Mouse (Mus musculus) ES-CJ7 (cell line): ENCODE measurements at regions not wholly inside any gene's neighbourhood (a gene's known extent, or its start where the extent isn't known, plus 50 kb on each side); places are given as distances from the start of the nearest gene placed in this dataset.

Experiments used
- DNase-seq: peaks from one replicate; pipeline ENCODE4 v3.0.0; 2011; ENCODE audit warnings: low read depth, low spot score

DNA sequence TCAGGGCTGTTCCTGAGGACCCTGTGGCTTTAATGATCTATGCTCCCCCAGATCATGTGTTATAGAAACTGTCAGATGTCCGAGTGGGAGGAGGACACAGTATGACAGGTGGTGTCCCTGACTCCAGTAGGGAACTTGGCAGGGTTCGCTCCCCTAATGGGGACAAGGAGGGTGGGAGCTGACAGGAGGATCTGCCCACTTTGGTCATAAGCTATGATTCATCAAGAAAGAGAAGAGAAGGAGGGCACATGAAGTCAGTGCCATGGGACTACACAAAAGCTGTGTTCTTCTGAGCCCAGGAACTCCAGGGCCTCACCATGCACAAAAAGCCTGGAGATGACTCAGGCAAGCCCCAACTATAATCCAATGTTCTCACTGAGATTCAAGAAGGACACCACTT is 162.2 kb upstream of the Brinp1 start:
- no peak for DNase-seq

DNA sequence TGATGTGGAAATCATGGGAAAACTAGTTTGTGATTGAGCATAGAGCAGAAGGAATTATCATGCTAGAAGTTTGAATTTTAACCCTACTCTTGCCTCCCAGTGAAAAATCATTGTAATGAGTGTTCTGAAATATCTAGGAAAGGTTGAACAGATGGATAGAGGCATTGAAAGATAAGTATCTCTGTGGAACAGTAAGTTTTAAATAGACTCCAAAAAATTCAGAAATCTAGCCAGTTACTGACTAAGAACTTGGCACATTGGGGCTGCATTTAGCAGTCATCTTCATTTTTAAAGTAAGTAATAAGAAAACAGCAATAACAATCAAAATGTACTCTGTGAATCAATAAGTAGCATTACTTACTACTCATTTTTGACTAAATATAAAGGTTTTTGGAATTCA is 151.0 kb upstream of the Brinp1 start:
- DNase-seq: no peak

DNA sequence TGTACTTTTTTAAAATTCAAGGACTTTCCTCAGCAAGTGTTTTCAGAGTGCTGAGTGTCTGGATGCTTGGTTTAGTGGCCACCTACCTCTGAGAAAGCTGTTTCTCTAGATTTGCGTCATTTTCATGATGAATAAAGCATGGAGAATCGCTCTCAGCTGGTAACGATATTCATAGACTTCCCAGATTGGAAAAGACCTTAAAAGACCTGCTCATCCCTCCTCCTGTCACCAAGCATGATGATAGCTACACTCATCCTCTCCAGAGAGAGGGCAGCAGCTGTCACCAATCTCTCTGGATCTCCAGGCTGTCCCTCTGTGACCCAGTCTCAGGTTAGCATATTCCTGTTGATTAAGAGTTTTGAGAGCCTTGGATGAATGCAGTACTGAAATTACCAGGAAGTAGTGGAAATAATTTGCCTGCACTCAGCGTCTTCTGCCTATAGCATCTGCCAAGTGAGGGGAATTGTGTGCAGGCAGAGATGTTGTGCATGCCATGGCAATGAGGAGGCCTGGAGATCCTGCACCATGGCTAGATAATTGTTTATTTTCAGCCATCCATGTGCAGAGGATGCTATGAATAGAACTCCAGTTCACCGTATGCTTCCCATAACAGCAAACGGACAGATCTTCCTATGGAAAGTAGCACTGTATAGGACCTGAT is 141.7 kb upstream of the Brinp1 start:
- DNase-seq: no peak

DNA sequence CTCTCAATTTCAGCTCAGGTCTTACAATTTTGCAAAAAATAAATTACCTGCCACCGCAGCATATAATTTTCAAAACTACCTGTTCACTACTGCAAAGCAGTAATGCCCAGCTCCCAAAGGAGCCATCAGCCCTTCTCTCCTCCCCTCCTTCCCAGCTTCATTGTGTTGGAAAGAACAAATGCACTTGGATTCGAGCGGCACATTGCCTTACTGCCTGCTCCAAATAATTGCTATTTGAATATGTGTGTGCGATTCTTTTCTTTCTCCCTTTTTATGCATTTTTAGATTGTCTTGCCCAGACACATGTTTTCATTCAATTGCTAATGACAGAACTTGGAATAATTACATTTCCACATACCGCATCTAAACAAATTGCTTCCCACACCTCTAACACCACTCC is 123.9 kb upstream of the Brinp1 start:
- no peak for DNase-seq

DNA sequence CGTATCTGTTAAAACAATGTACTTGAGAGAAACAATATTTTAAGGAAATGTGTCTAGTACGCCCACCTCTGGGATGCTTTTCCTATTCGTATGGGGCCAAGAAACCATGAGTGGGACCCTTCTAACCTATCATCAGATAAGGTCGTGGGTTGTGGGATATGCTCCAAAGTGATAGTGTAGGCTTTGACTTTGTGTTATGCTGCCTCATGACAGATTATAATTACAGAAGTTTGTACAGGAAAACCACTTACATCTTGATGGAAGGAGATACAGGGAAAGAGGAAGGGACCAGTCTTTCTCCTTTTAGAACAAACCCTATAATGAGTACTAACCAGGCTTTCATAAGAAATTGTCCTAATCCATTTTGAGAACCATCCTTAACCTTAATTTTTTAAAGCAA is 123.1 kb upstream of the Brinp1 start:
- DNase-seq: no peak

DNA sequence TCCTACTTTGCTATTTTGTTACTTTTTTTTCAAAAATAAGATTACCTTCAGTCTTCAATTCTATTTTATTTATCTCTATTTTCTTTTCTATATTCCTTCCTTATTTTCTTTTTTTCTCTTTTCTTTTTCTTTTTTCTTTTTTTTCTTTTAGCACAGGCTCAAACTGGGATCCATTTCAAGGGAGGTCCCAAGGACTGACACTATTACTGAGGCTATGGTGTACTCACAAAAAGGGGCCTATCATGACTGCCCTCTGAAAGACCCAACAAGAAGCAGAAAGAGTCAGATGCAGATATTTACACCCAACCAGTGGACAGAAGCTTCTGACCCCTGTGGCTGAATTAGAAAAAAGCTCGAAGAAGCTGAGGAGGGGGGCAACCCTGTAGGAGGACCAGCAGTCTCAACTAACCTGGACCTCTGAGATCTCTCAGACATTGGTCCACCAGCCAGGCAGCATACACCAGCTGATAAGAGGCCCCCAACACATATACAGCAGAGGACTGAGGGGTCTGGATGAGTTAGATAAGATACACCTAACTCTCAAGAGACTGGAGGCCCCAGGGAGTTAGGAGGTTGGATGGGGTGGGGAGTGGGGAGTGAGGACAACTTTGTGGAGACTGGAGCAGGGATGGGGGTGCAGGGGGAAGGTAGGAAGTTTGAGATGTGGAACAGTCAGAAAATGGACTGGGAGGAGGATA is 85.6 kb upstream of the Brinp1 start:
- DNase-seq: no peak

DNA sequence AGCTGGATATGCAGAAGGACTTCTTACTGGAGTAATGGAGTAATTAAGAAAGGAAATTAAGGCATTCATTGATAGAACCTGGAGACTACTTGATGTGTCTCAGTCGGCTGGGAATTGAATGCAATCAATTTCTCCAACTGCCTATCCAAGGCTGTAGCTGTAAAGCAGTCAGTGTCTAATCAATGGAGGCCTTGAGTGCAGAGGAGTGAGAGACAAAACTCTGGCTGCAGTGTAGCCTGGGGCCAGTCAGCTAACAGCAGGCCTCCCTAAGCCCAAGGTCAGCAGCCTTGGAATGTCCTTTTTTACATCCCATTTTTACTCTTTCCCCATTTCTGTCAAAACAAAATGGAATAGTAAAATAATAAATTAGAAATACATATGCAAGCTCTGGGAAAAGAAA is 80.0 kb upstream of the Brinp1 start:
- peak; percentile 4 for DNase-seq

DNA sequence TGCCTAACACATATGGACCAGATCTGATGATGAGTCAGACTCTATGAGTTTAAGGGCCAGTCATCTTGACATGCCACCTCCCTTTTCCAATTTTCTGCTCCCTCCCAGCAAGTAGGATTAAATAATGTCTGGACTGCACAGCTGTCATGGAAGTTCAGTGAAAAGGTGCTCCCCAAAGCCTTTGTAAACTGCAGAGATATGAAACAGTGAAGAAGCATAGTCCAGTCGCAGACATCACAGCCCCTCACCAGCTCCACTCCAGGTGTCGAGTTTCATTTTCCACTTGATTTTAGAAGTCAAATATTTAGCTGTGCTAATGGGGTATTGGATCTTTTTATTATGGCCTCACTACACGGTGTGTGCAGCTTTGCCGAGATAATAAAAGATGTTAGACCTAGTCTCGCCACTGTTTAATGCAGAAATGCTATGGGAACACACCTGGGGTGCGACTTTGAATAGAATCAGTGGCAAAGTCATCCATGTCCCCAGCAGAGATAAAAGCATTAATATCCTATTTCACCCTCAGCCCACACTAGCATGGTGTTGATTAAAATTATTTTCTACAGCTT is 66.0 kb upstream of the Brinp1 start:
- DNase-seq: no peak

DNA sequence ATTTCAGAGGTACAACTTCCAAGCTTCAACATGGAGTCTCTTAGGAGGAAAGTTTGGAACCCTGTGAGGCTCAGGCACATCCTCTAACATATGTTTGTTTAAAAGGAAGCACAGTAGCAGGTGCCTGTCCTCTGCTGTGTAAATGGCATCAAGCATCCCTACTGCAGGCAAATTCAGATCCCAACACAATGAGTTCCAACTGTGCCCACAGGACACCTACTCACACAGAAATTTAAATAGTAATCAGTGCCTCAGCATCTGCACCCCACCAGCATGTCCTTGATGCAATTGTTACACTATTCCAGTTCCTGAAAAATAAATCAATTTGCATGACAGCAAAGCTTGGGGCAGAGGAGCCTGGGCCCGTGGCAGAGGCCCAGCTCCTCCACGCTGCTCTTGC is 61.2 kb upstream of the Brinp1 start:
- DNase-seq: no peak
